Mouse (Mus musculus): Measurements from ENCODE around the gene March7. TPM values are rescaled to one million over a fixed set of nuclear protein-coding genes. Genes with fewer than 3 reads are reported as not detected.

March7 gene
- polyA plus RNA-seq, 1 experiment from 2014 or later = 98.9 TPM

GRCm38 (mm10) chr2:60299323-60299722 is 89.6 kb downstream of the March7 start:
- Histone ChIP-seq H3K27me3 (no peaks in the 10 kb centered on the region), H3K36me3 (no peaks in the 10 kb centered on the region), H3K4me2 (no peak overlapping the region), H3K9me3 (no peaks in the 10 kb centered on the region), H3K9ac (no peak overlapping the region), H3K27ac (no peak overlapping the region), H3K4me1 (replicated peaks) (no peaks in the 10 kb centered on the region), H3K4me3 (no peak overlapping the region)
- 95% methylated on average over 2 of the region's 2 CpGs for WGBS
- ATAC-seq (ENCODE audit: low FRiP score) = no peak

Other genes starting within 250 kb of the March7 start
- gene Baz2b, start within 50 bp of the March7 start, polyA plus RNA-seq (2015; fragmentation: Nextera tagmentation; extraction: Ambion mirVana) = 96.8 and 105 TPM in 2 replicates
- 15.4 and 17.0 TPM in 2 replicates for gene Cd302, start 74.6 kb downstream of the March7 start, polyA plus RNA-seq (2015; fragmentation: Nextera tagmentation; extraction: Ambion mirVana)
- gene Ly75, start 173.4 kb downstream of the March7 start, polyA plus RNA-seq (2015; fragmentation: Nextera tagmentation; extraction: Ambion mirVana) = 0.91 and 1.2 TPM in 2 replicates

Measured in hindbrain, embryonic 13.5 days (tissue).